Mouse (Mus musculus): ENCODE measurements at regions not wholly inside any gene's neighbourhood (a gene's known extent, or its start where the extent isn't known, plus 50 kb on each side); places are given as distances from the start of the nearest gene placed in this dataset.

DNA sequence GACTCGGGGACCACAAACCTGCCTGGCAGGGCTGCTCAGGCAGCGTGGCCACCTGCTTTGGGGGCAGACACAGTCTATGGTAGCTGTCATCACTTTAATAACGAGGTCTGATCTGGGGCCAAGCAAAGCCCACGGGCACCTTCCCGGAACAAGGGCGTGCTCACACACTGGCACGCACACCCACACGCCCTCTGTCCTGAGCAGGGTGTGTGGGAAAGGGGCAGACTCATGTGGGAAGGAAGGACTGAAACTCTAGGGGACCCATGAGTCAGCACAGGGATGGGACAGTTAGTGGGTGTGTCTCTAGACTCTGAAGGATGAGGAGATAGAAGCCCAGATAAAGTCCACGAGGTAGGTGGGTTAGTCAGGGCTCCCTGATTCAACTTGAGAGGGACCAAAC is 114.8 kb upstream of the Ptpn1 start:
- peak; percentile 46; the same call in 1 of the 2 replicates for ATAC-seq (ENCODE audit: insufficient read depth, low FRiP score)
- Histone ChIP-seq H3K9ac (ENCODE audit: low read length) (peak overlapping the region; percentile 13; the same call in 1 of the 2 replicates), H3K4me3 (replicated peaks; ENCODE audit: low read length) (no peak overlapping the region), H3K27ac (ENCODE audit: low read length) (peak overlapping the region; percentile 25; the same call in 1 of the 2 replicates), H3K4me2 (ENCODE audit: low read depth, low read length) (no peak overlapping the region), H3K4me1 (ENCODE audit: control insufficient read depth, insufficient read depth, low read length) (peaks cover 22% of the 10 kb centered on the region), H3K36me3 (ENCODE audit: control insufficient read depth, insufficient read depth, low read length) (no peaks in the 10 kb centered on the region), H3K27me3 (ENCODE audit: control insufficient read depth, insufficient read depth, low read length) (no peaks in the 10 kb centered on the region), H3K9me3 (replicated peaks; ENCODE audit: control insufficient read depth, low read length) (no peaks in the 10 kb centered on the region)
- 60% methylated on average over 9 of the region's 9 CpGs for WGBS

DNA sequence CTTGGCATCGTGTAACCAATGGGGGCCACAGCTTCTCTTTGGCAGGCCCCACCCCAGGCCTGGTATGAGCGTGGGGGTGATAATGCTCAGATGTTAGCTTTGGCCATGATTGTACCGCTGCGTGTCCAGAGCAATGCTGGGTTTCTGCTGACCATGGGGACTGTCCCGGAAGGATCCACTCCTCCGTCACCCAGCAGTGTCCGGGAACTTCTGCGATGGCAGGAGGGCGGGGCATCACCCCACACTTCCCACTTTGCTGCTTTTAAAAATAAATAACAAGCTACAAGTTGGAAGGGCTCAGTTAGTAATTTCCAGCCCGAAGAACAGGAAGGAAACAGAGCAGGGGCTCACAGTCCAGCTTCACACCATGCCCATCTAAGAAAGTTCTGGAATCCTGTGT is 116.7 kb upstream of the Ptpn1 start:
- H3K36me3 ChIP-seq (ENCODE audit: control insufficient read depth, insufficient read depth, low read length): no peaks in the 10 kb centered on the region
- H3K4me1 ChIP-seq (ENCODE audit: control insufficient read depth, insufficient read depth, low read length): peaks cover 12% of the 10 kb centered on the region
- H3K4me3 ChIP-seq (replicated peaks; ENCODE audit: low read length): no peak overlapping the region
- H3K9ac ChIP-seq (ENCODE audit: low read length): no peak overlapping the region; the same call in 1 of the 2 replicates
- H3K9me3 ChIP-seq (replicated peaks; ENCODE audit: control insufficient read depth, low read length): no peaks in the 10 kb centered on the region
- no peaks in the 10 kb centered on the region for H3K27me3 ChIP-seq (ENCODE audit: control insufficient read depth, insufficient read depth, low read length)
- H3K27ac ChIP-seq (ENCODE audit: low read length): no peak overlapping the region
- ATAC-seq (ENCODE audit: insufficient read depth, low FRiP score): no peak
- no peak overlapping the region for H3K4me2 ChIP-seq (ENCODE audit: low read depth, low read length)
- 66% methylated on average over 10 of the region's 10 CpGs for WGBS

DNA sequence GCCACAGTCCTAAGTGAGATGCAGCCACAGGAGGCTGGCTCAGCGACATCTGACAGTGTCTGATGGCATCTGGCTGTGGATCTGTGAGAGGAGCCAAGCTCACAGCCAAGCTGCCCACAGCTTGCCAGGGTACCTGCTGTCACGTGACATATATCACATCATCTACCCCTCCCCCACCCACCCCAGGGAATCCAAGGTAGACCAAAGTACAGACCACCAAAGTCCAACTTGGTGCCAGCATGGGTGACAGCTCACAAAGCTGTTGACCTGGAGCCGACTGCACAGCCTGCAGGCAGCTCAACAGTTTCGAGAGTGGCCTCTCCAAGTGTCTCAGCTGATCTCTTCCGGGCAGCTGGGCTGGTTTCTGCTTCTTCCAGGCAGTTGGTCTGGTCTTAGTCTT is 119.6 kb upstream of the Tmem189 start:
- H3K4me2 ChIP-seq (ENCODE audit: low read depth, low read length): no peak overlapping the region

DNA sequence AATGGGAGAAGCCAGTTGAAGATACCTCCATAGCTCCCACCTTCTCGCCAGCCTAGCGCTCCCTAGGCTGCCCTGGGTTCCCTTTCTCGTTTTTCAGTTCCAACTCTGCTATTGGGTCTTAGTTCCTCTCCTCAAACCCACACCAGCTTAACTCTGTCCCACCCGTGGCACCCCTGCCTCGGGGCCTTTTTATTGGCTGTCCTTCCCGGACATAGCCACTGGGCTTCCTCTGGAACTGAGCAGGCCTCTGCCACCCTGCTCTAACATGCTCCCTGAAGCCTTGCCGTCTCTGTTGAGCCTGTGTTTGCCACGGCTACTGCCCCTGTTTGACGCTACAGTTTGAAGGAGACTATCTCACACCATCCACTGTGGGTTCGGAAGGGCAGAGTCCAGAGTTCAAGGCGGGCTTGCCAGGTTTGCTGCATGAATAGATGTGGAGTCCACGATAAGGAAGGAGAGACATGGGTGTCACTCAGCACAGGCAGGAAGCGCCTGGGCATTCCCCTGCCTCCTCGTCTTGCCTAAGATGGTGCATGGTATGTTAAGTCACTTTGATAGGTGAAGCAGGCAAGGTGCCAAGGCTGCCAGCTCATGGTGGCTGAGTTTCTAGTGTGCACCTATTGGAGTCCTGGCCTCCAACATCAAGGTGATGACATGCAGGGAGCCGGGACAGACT is 116.1 kb upstream of the Tmem189 start:
- ATAC-seq (ENCODE audit: insufficient read depth, low FRiP score): 0 out of 2 replicates have a peak, but pooled peaks have one; percentile 13
- H3K9ac ChIP-seq (ENCODE audit: low read length): no peak overlapping the region
- no peaks in the 10 kb centered on the region for H3K9me3 ChIP-seq (replicated peaks; ENCODE audit: control insufficient read depth, low read length)
- no peak overlapping the region for H3K27ac ChIP-seq (ENCODE audit: low read length)
- H3K4me3 ChIP-seq (replicated peaks; ENCODE audit: low read length): no peak overlapping the region
- no peaks in the 10 kb centered on the region for H3K36me3 ChIP-seq (ENCODE audit: control insufficient read depth, insufficient read depth, low read length)
- H3K27me3 ChIP-seq (ENCODE audit: control insufficient read depth, insufficient read depth, low read length): no peaks in the 10 kb centered on the region
- WGBS: 70% methylated on average over 15 of the region's 15 CpGs
- no peak overlapping the region for H3K4me2 ChIP-seq (ENCODE audit: low read depth, low read length)
- H3K4me1 ChIP-seq (ENCODE audit: control insufficient read depth, insufficient read depth, low read length): peaks cover 21% of the 10 kb centered on the region

More for the DNA sequence above, 119.6 kb upstream of the Tmem189 start:
- Histone ChIP-seq H3K9ac (ENCODE audit: low read length) (no peak overlapping the region), H3K36me3 (ENCODE audit: control insufficient read depth, insufficient read depth, low read length) (no peaks in the 10 kb centered on the region), H3K4me1 (ENCODE audit: control insufficient read depth, insufficient read depth, low read length) (peaks cover 16% of the 10 kb centered on the region), H3K9me3 (replicated peaks; ENCODE audit: control insufficient read depth, low read length) (no peaks in the 10 kb centered on the region), H3K27me3 (ENCODE audit: control insufficient read depth, insufficient read depth, low read length) (no peaks in the 10 kb centered on the region), H3K4me3 (replicated peaks; ENCODE audit: low read length) (no peak overlapping the region), H3K27ac (ENCODE audit: low read length) (no peak overlapping the region)
- ATAC-seq (ENCODE audit: insufficient read depth, low FRiP score): no peak
- WGBS: 85% methylated on average over 5 of the region's 5 CpGs

DNA sequence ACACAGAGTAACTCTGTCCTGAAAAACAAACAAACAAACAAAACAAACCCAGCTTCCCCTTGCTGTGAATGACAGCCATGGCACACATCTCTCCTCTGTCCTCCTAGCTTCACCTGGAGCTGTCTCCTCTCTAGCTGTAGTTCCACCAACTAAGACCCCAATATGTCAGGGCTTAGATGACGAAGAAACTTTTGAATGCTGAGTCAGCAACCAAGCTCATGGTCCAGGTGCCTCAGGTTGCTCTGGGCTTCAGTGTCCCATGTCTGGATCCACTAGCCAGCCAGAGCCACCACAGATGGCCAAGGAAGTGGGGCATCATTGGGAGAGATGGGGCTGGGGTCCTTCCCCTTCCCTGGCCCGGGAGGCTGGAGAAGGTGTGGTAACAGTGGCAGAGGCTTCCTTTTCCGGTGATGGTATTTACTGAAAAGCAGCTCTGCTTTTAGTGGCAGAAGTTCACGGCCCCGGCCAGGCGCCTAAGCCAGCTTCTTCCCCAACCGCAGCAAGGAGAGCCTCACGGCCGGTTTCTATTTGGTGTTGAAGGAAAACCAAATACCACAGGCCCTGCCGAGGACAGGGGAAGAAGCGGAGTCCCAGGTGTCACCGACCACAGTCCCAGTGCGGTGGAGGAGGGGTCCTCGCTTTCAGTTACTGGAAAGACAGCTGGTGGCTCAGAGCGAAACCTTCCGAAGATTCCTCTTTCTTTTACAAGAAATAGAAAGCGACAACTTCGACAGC is 115.0 kb upstream of the Tmem189 start:
- H3K4me2 ChIP-seq (ENCODE audit: low read depth, low read length): peak overlapping the region; percentile 19; the same call in 1 of the 2 replicates
- no peak overlapping the region; the same call in 1 of the 2 replicates for H3K4me3 ChIP-seq (replicated peaks; ENCODE audit: low read length)
- ATAC-seq (ENCODE audit: insufficient read depth, low FRiP score): no peak

DNA sequence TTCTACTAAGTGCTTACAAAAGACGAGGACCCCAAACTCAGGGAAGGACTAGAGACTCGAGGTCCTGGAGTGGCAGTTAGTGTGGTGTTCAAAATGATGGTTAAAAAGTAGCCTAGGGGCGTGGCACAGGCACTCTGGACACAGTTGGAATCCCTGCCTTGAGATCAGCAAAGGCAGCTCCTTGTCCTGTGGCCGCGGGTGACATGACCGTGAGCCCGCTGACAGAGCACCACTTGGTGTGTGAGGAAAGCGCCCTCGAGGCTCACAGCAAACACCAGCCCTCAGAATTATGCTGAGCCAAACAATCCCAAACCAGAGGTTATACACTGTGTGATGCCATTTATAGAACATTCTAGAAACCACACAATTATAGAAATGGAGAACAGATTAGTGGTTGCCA is 112.9 kb upstream of the Tmem189 start:
- Histone ChIP-seq H3K4me2 (ENCODE audit: low read depth, low read length) (no peak overlapping the region), H3K9me3 (replicated peaks; ENCODE audit: control insufficient read depth, low read length) (no peaks in the 10 kb centered on the region), H3K4me1 (ENCODE audit: control insufficient read depth, insufficient read depth, low read length) (peaks cover 31% of the 10 kb centered on the region), H3K36me3 (ENCODE audit: control insufficient read depth, insufficient read depth, low read length) (no peaks in the 10 kb centered on the region), H3K4me3 (replicated peaks; ENCODE audit: low read length) (no peak overlapping the region), H3K27me3 (ENCODE audit: control insufficient read depth, insufficient read depth, low read length) (no peaks in the 10 kb centered on the region), H3K27ac (ENCODE audit: low read length) (no peak overlapping the region), H3K9ac (ENCODE audit: low read length) (no peak overlapping the region)
- WGBS: 78% methylated on average over 9 of the region's 9 CpGs
- ATAC-seq (ENCODE audit: insufficient read depth, low FRiP score): no peak

More for the DNA sequence above, 115.0 kb upstream of the Tmem189 start:
- Histone ChIP-seq H3K27ac (ENCODE audit: low read length) (peak overlapping the region; percentile 75), H3K9ac (ENCODE audit: low read length) (peak overlapping the region; percentile 59; the same call in 1 of the 2 replicates), H3K27me3 (ENCODE audit: control insufficient read depth, insufficient read depth, low read length) (no peaks in the 10 kb centered on the region), H3K36me3 (ENCODE audit: control insufficient read depth, insufficient read depth, low read length) (no peaks in the 10 kb centered on the region), H3K4me1 (ENCODE audit: control insufficient read depth, insufficient read depth, low read length) (peaks cover 25% of the 10 kb centered on the region), H3K9me3 (replicated peaks; ENCODE audit: control insufficient read depth, low read length) (no peaks in the 10 kb centered on the region)
- 40% methylated on average over 18 of the region's 18 CpGs for WGBS

DNA sequence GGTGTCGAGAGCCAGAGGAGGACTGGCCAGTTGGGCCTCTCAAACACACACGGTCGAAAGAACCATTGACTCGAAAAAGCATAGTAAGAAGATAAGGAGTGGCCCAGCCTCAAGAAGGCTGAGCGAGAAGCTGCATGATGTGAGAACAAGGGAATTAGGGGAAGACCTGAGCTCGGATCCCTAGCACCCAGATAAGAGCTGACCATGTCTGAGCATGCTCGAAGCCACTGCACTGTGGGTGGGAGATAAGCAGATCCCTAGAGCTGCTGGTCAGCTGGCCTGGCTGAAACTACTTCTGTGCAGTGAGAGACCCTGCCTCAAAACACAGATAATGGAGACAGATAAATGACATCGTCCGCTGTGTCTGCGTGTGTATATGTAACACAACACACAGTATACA is 111.8 kb upstream of the Tmem189 start:
- no peaks in the 10 kb centered on the region for H3K36me3 ChIP-seq (ENCODE audit: control insufficient read depth, insufficient read depth, low read length)
- ATAC-seq (ENCODE audit: insufficient read depth, low FRiP score): no peak
- 74% methylated on average over 10 of the region's 10 CpGs for WGBS
- peak overlapping the region; percentile 81; the same call in 1 of the 2 replicates for H3K27ac ChIP-seq (ENCODE audit: low read length)
- peaks cover 30% of the 10 kb centered on the region for H3K4me1 ChIP-seq (ENCODE audit: control insufficient read depth, insufficient read depth, low read length)
- H3K4me2 ChIP-seq (ENCODE audit: low read depth, low read length): no peak overlapping the region
- no peaks in the 10 kb centered on the region for H3K9me3 ChIP-seq (replicated peaks; ENCODE audit: control insufficient read depth, low read length)
- no peak overlapping the region for H3K4me3 ChIP-seq (replicated peaks; ENCODE audit: low read length)
- H3K27me3 ChIP-seq (ENCODE audit: control insufficient read depth, insufficient read depth, low read length): no peaks in the 10 kb centered on the region
- no peak overlapping the region for H3K9ac ChIP-seq (ENCODE audit: low read length)

DNA sequence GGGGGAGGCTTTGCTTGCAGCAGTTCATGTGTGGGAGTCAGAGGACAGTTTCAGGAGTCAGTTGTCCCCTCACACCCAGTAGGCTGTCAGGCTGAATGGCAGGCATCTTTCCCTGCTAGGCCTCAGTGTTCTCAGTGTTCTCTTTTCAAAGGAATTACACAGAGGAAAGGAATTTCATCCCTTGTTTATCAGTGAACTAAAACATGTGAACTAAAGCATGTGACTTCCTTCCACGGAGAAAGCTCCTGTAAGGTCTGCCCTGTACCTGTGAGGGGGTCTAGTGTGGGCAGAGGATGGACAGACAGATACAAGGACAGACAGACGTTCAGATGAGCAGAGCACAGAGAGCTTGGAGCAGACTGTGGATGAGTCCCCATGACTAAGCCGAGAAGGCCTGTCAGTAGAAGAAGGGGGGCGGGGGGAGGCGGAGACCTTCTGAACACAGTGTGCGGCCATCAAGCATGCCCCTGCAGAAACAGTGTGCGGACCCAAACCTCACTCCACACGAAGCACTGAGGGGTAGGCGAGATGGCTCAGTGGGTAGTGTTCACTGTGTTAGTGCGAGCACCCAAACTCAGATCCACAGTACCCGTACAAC is 111.1 kb upstream of the Tmem189 start:
- Histone ChIP-seq H3K27ac (ENCODE audit: low read length) (peak overlapping the region; percentile 81), H3K4me3 (replicated peaks; ENCODE audit: low read length) (no peak overlapping the region), H3K4me2 (ENCODE audit: low read depth, low read length) (no peak overlapping the region), H3K36me3 (ENCODE audit: control insufficient read depth, insufficient read depth, low read length) (no peaks in the 10 kb centered on the region), H3K9me3 (replicated peaks; ENCODE audit: control insufficient read depth, low read length) (no peaks in the 10 kb centered on the region), H3K4me1 (ENCODE audit: control insufficient read depth, insufficient read depth, low read length) (peaks cover 24% of the 10 kb centered on the region), H3K9ac (ENCODE audit: low read length) (peak overlapping the region; percentile 24; the same call in 1 of the 2 replicates), H3K27me3 (ENCODE audit: control insufficient read depth, insufficient read depth, low read length) (no peaks in the 10 kb centered on the region)
- peak; percentile 35; the same call in 1 of the 2 replicates for ATAC-seq (ENCODE audit: insufficient read depth, low FRiP score)
- 55% methylated on average over 11 of the region's 11 CpGs for WGBS
